Mouse (Mus musculus) liver, embryonic 14.5 days (tissue): ENCODE data around the gene Wif1. TPM values are rescaled to one million over a fixed set of nuclear protein-coding genes. Genes with fewer than 3 reads are reported as not detected.

Experiments
- ATAC-seq: fragments of 200-750 bp; cut with Nextera tagmentation; 2 replicates; pipeline ENCODE4 v1.8.0; 2017; ENCODE audit warnings: moderate number of reproducible peaks, mild to moderate bottlenecking, moderate library complexity; ENCODE audit not compliant: insufficient read depth
- DNase-seq, 3 experiments: peaks; one replicate each; pipeline ENCODE4 v3.0.0-alpha.2; 2012 to 2013; ENCODE audit warnings: low read depth in 3 of 3, low spot score in 3 of 3
- H3K27ac ChIP-seq: fragments of 300-500 bp; sonication (generic); 2 replicates; pipeline ENCODE4 v1.5.1; 2014; ENCODE audit warnings: moderate library complexity, mild to moderate bottlenecking, control low read depth, inconsistent platforms
- H3K27me3 ChIP-seq: fragments of 300-500 bp; sonication (generic); 2 replicates; pipeline ENCODE4 v1.6.1; 2014; ENCODE audit warnings: mild to moderate bottlenecking, low read length, moderate library complexity; ENCODE audit not compliant: control insufficient read depth, insufficient read depth
- H3K36me3 ChIP-seq: fragments of 300-500 bp; sonication (generic); replicated peaks from 2 replicates; pipeline ENCODE4 v1.6.1; 2014; ENCODE audit warnings: low read depth; ENCODE audit not compliant: control insufficient read depth, insufficient read depth
- H3K4me1 ChIP-seq, 2 experiments: fragments of 200-500 bp in 1 of 2; fragments of 300-500 bp in 1 of 2; sonication (generic) in 1 of 2; replicated peaks; 2 replicates each; pipeline ENCODE4 v1.6.1; 2012 to 2014; ENCODE audit warnings: antibody characterized with exemption in 1 of 2, inconsistent platforms in 1 of 2, low read length in 1 of 2; ENCODE audit not compliant: control insufficient read depth in 2 of 2, insufficient read depth in 2 of 2
- H3K4me2 ChIP-seq: fragments of 300-500 bp; sonication (generic); 2 replicates; pipeline ENCODE4 v1.6.1; 2014; ENCODE audit warnings: low read depth, mild to moderate bottlenecking, control low read depth, moderate library complexity
- H3K4me3 ChIP-seq, 2 experiments: fragments of 200-500 bp in 1 of 2; fragments of 300-500 bp in 1 of 2; sonication (generic) in 1 of 2; 2 replicates each; pipeline ENCODE4 v1.5.1; 2012 to 2014; ENCODE audit warnings: low read depth in 2 of 2, low read length in 2 of 2, mild to moderate bottlenecking in 2 of 2, control low read depth in 1 of 2, inconsistent platforms in 1 of 2, moderate library complexity in 1 of 2; ENCODE audit not compliant: insufficient read depth in 1 of 2
- H3K9ac ChIP-seq: fragments of 300-500 bp; sonication (generic); replicated peaks from 2 replicates; pipeline ENCODE4 v1.6.1; 2014; ENCODE audit warnings: mild to moderate bottlenecking, control low read depth, moderate library complexity
- H3K9me3 ChIP-seq: fragments of 300-500 bp; sonication (generic); 2 replicates; pipeline ENCODE4 v1.6.1; 2016; ENCODE audit warnings: low read length, mixed read lengths; ENCODE audit not compliant: control insufficient read depth
- CTCF ChIP-seq: IDR thresholded peaks from 2 replicates; pipeline ENCODE4 v1.5.1; 2016; ENCODE audit warnings: antibody characterized with exemption, low read depth, control low read depth
- EP300 ChIP-seq: IDR thresholded peaks from 2 replicates; pipeline ENCODE4 v1.6.1; 2016; ENCODE audit warnings: antibody characterized with exemption, low read depth
- WGBS: fragments of 180-500 bp; shearing (Covaris S2); extraction: QIAGEN DNeasy Blood & Tissue Kit; methylation state at CpG from one replicate; pipeline ENCODE4 v1.1.7; 2014; ENCODE audit not compliant: insufficient replicate concordance; 5-methylcytosine and 5-hydroxymethylcytosine counted together
- polyA plus RNA-seq, 2 experiments: library from polyadenylated mRNA; depleted of rRNA in 1 of 2; stranded (reverse) in 1 of 2; unstranded in 1 of 2; fragments of >200 nt; fragmentation: Nextera tagmentation in 1 of 2; extraction: Ambion mirVana in 1 of 2; gene quantifications; 2 replicates each; pipeline versions ENCODE4 v1.2.1 to v1.2.3; 2012 to 2014

Wif1 gene
- polyA plus RNA-seq, 2 experiments: 0.54 to 0.76 TPM

DNA sequence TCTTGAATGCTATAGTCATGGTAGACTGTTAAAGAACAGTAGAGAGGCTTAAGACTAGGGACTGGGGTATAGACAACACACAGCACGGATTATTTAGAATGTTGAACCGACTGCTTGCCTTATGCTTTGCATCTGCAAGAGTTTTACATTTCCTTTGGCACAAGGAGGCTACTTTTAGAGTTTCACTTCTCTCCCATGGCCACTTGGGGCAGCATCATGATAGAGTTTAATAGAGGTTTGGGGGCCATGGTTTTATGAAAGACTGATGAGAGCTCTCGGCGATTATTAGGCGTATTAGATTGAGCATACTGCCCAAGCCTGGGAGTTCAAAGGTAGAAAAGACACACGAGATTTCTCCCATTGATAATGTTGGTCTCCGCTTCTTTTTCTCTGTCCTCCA is 37.0 kb downstream of the Wif1 start:
- Histone ChIP-seq H3K27ac (no peak overlapping the region), H3K9ac (no peak overlapping the region), H3K36me3 (no peaks in the 10 kb centered on the region), H3K27me3 (no peaks in the 10 kb centered on the region), H3K4me2 (no peak overlapping the region), H3K4me3 (no peak overlapping the region), H3K9me3 (no peaks in the 10 kb centered on the region), H3K4me1 (no peaks in the 10 kb centered on the region)
- TF ChIP-seq EP300 (no peak), CTCF (no peak)
- ATAC-seq (no peak), DNase-seq (no peak)
- WGBS: 54% methylated on average over 7 of the region's 7 CpGs

DNA sequence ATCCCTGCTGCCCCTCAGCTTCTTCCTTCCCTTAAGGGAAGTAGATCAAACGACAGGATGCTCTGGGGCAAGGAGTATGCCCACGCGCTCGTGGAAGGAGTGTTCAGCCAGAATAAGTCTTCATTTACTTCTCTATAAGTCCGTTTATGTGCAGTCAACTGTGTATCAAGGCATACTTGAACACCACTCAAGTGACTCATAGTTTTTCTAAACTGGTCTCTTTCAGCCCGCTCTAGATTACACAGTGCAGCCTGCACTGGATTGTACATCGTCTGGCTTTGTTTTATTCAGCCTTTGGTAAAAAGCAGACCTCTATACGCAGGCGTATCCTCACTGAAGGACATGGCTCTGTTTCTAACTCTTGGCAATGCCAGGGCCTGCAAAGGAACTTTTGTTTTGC is 46.7 kb downstream of the Wif1 start:
- 62% methylated on average over 9 of the region's 9 CpGs for WGBS
- ATAC-seq (no peak), DNase-seq (no peak)
- H3K27me3 ChIP-seq: no peaks in the 10 kb centered on the region
- H3K36me3 ChIP-seq: no peaks in the 10 kb centered on the region
- TF ChIP-seq EP300 (no peak), CTCF (no peak)
- no peak overlapping the region for H3K27ac ChIP-seq
- no peak overlapping the region for H3K4me2 ChIP-seq
- H3K9ac ChIP-seq: no peak overlapping the region
- H3K9me3 ChIP-seq: no peaks in the 10 kb centered on the region
- H3K4me1 ChIP-seq: no peaks in the 10 kb centered on the region
- H3K4me3 ChIP-seq: no peak overlapping the region

DNA sequence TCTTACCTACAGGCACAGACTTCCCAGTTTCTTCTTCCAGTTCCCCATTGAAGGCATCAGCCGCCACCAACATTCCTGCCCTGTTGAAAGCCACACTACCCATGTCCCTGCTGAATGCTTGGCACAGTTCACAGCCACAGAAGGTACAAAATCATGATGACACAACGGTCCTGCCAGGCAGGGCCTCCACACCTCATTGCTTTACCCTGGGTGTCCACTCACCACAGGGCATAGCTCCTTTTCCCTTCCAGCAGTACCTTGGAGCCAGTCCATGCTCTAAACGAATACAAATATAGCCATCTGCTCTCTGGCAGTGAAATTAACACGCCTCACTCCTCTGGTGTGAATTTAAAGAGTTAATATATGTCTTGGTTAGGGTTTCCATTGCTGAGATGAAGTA is 49.1 kb downstream of the Wif1 start:
- Histone ChIP-seq H3K9ac (no peak overlapping the region), H3K4me3 (no peak overlapping the region)
- DNase-seq: no peak

DNA sequence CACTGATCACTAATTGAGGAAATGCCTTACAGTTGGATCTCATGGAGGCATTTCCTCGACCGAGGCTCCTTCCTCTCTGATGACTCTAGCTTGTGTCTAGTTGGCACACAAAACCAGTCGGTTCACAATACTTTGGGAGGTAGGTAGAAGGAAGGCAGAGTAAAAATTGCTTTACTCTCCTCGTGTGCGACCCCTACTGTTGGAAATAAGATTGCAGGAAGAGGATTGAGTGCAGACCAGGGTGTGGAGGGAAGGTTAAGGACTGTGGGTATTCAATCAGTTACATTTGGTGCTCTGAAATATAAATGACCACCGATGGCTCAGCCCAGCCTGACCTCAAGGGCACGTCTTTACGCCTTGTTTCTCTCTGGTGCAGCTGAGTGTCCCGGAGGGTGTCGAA is 49.8 kb downstream of the Wif1 start:
- ATAC-seq (no peak), DNase-seq (no peak)
- Histone ChIP-seq H3K9ac (no peak overlapping the region), H3K27ac (no peak overlapping the region), H3K36me3 (no peaks in the 10 kb centered on the region), H3K4me2 (no peak overlapping the region), H3K9me3 (no peaks in the 10 kb centered on the region), H3K4me3 (no peak overlapping the region), H3K27me3 (no peaks in the 10 kb centered on the region), H3K4me1 (no peaks in the 10 kb centered on the region)
- TF ChIP-seq EP300: no peak
- TF ChIP-seq CTCF: peak; percentile 41
- WGBS: 46% methylated on average over 10 of the region's 10 CpGs

More for the DNA sequence above, 49.1 kb downstream of the Wif1 start:
- no peak for ATAC-seq
- 51% methylated on average over 4 of the region's 4 CpGs for WGBS
- no peak for TF ChIP-seq CTCF
- no peak for TF ChIP-seq EP300
- Histone ChIP-seq H3K9me3 (no peaks in the 10 kb centered on the region), H3K27ac (no peak overlapping the region), H3K4me2 (no peak overlapping the region), H3K36me3 (no peaks in the 10 kb centered on the region), H3K4me1 (no peaks in the 10 kb centered on the region), H3K27me3 (no peaks in the 10 kb centered on the region)

- Histone ChIP-seq H3K9me3 (no peaks in the 10 kb centered on the region), H3K4me3 (no peak overlapping the region), H3K27ac (no peak overlapping the region), H3K4me2 (no peak overlapping the region), H3K4me1 (peaks cover 0 to 1% of the 10 kb centered on the region in 2 experiments; a peak in 1 of 4 replicates), H3K9ac (no peak overlapping the region), H3K27me3 (no peaks in the 10 kb centered on the region), H3K36me3 (no peaks in the 10 kb centered on the region)
- DNase-seq (no peak), ATAC-seq (no peak)
- no peak for TF ChIP-seq EP300
- TF ChIP-seq CTCF: no peak
- WGBS: 54% methylated on average over 5 of the region's 5 CpGs
These were observed 54.9 kb downstream of the Wif1 start for GRCm38 (mm10) chr10:121088679-121089078.
